ENCODE assay signal across 8 mouse cellular contexts in genomic region chr9:121641235-121641915, GRCm38 (mm10). TPM values are rescaled to one million over a fixed set of nuclear protein-coding genes. Genes with fewer than 3 reads are reported as not detected.
DNase-seq lines count a peak whose midpoint lies in the region; ATAC-seq and TF ChIP-seq lines count a peak whose summit lies in the region.

No protein-coding gene starts in this region.

- WGBS in forebrain, postnatal 0 days: 14% methylated on average over 27 of the region's 27 CpGs
- 12% methylated on average over 27 of the region's 27 CpGs for WGBS in midbrain, embryonic 12.5 days

- DNase-seq in cerebellum, adult 18-20 months: peak; percentile 48 to 54
- peak; percentile 36 for DNase-seq in ES-E14 (ENCODE audit: low read depth, low spot score)
- DNase-seq in forebrain, postnatal 0 days: peak; percentile 26
- DNase-seq in kidney, postnatal 14 days: peak; percentile 14
- DNase-seq in adrenal gland, postnatal 10 days: no peak
- DNase-seq in thymus, postnatal 14 days: no peak

- H3K4me1 ChIP-seq in ES-E14 (ENCODE audit: control insufficient read depth in 2 of 2, insufficient read depth in 2 of 2, low read length in 2 of 2, poor library complexity in 1 of 2): peaks cover 0 to 2% of the 10 kb centered on the region in 2 experiments; a peak in 1 of 4 replicates
- H3K4me1 ChIP-seq in forebrain, postnatal 0 days (ENCODE audit: insufficient read depth): peaks cover 5% of the 10 kb centered on the region
- peaks cover 21% of the 10 kb centered on the region; the same call in 1 of the 2 replicates for H3K4me1 ChIP-seq in midbrain, embryonic 12.5 days

- H3K27ac ChIP-seq in ES-E14 (ENCODE audit: insufficient read depth, low read depth, low read length, poor library complexity, severe bottlenecking): no peak overlapping the region
- no peak overlapping the region for H3K27ac ChIP-seq in forebrain, postnatal 0 days (ENCODE audit: low read depth, low read length)
- H3K27ac ChIP-seq in midbrain, embryonic 12.5 days (replicated peaks): no peak overlapping the region

- in situ Hi-C loops in ES-E14 (cut with MboI; ENCODE audit: low sequenced_read_pairs in 2 of 2, unreplicated experiment in 2 of 2): no loop called here

- peak overlapping the region; percentile 87 for H3K4me2 ChIP-seq in forebrain, postnatal 0 days (ENCODE audit: low read depth)
- H3K4me2 ChIP-seq in midbrain, embryonic 12.5 days (replicated peaks): peak overlapping the region; percentile 75

- no peak overlapping the region for H3K9ac ChIP-seq in ES-E14 (ENCODE audit: insufficient read depth, low read depth, low read length, poor library complexity, severe bottlenecking)
- peak overlapping the region; percentile 53; the same call in 1 of the 2 replicates for H3K9ac ChIP-seq in forebrain, postnatal 0 days
- H3K9ac ChIP-seq in midbrain, embryonic 12.5 days (replicated peaks): peak overlapping the region; percentile 49; the same call in 1 of the 2 replicates

- H3K36me3 ChIP-seq in ES-E14 (ENCODE audit: control insufficient read depth, insufficient read depth, low read length, poor library complexity, severe bottlenecking): no peaks in the 10 kb centered on the region
- H3K36me3 ChIP-seq in forebrain, postnatal 0 days (ENCODE audit: insufficient read depth): no peaks in the 10 kb centered on the region
- H3K36me3 ChIP-seq in midbrain, embryonic 12.5 days: no peaks in the 10 kb centered on the region

- no peaks in the 10 kb centered on the region for H3K9me3 ChIP-seq in ES-E14 (ENCODE audit: control insufficient read depth, insufficient read depth, low read depth, low read length)
- no peaks in the 10 kb centered on the region for H3K9me3 ChIP-seq in forebrain, postnatal 0 days (ENCODE audit: low read length)
- H3K9me3 ChIP-seq in midbrain, embryonic 12.5 days: no peaks in the 10 kb centered on the region

- ATAC-seq in cerebellum, adult (ENCODE audit: insufficient number of reproducible peaks, low FRiP score, low TSS enrichment): no peak
- no peak for ATAC-seq in forebrain, postnatal 0 days
- no peak for ATAC-seq in midbrain, embryonic 12.5 days (ENCODE audit: low FRiP score, low read depth)

- TF ChIP-seq CTCF in forebrain, postnatal 0 days (IDR thresholded peaks at IDR 0.05; ENCODE audit: low read depth): no peak

- peak overlapping the region; percentile 82 to 90; a peak in 2 of 4 replicates for H3K4me3 ChIP-seq in ES-E14 (ENCODE audit: insufficient read depth in 1 of 2, low read depth in 1 of 2, low read length in 2 of 2, poor library complexity in 1 of 2, severe bottlenecking in 1 of 2)
- peak overlapping the region; percentile 53 for H3K4me3 ChIP-seq in forebrain, postnatal 0 days (ENCODE audit: low read depth, low read length)
- peak overlapping the region; percentile 49 for H3K4me3 ChIP-seq in midbrain, embryonic 12.5 days

- peaks cover 14% of the 10 kb centered on the region for H3K27me3 ChIP-seq in forebrain, postnatal 0 days (ENCODE audit: insufficient read depth, low read length)
- peaks cover 78% of the 10 kb centered on the region for H3K27me3 ChIP-seq in midbrain, embryonic 12.5 days

TF ChIP-seq in ES-E14, 5 proteins besides CTCF, POLR2A, EP300 and RAD21:
- TF ChIP-seq ZC3H11A (IDR thresholded peaks at IDR 0.05; ENCODE audit: borderline replicate concordance, low read depth, low read length) (no peak), CHD2 (IDR thresholded peaks at IDR 0.05; ENCODE audit: low read depth, low read length) (no peak), MAFK (IDR thresholded peaks at IDR 0.05; ENCODE audit: insufficient read depth, low read depth, low read length) (no peak), HCFC1 (IDR thresholded peaks at IDR 0.05; ENCODE audit: borderline replicate concordance, insufficient read depth, low read length) (no peak), ZNF384 (IDR thresholded peaks at IDR 0.05; ENCODE audit: low read depth, low read length) (no peak)
TF ChIP-seq in ES-E14: peak in this region for 0.

RNA-seq across cellular contexts. Expression of gene Lyzl4, which starts 0.5 kb away (rescaled TPM):
- 0.58 TPM in 2 replicates for total RNA-seq in ES-E14 (2012; rRNA removed)
- total RNA-seq in forebrain, postnatal 0 days (2014; rRNA removed): 0.46 TPM in 1 of 2 replicates, not detected in the other
- polyA plus RNA-seq in forebrain, postnatal 0 days (2015; fragmentation: Nextera tagmentation; extraction: Ambion mirVana): 0.25 TPM in 1 of 2 replicates, not detected in the other
- polyA plus RNA-seq in midbrain, embryonic 12.5 days (2016; fragmentation: Nextera tagmentation; extraction: Ambion mirVana): not detected in 2 replicates
- under 1 TPM in 1 of 2 experiments, not detected in 1; 0.48 TPM for total RNA-seq in adrenal gland, postnatal 10 days (2021)

RNA-seq across cellular contexts. Expression of gene Vipr1, which starts 1.1 kb away (rescaled TPM):
- total RNA-seq in ES-E14 (2012; rRNA removed): 0.31 and 0.90 TPM in 2 replicates
- 0.48 and 1.5 TPM in 2 replicates for total RNA-seq in forebrain, postnatal 0 days (2014; rRNA removed)
- polyA plus RNA-seq in forebrain, postnatal 0 days (2015; fragmentation: Nextera tagmentation; extraction: Ambion mirVana): 0.34 and 0.89 TPM in 2 replicates
- 0.18 and 0.26 TPM in 2 replicates for polyA plus RNA-seq in midbrain, embryonic 12.5 days (2016; fragmentation: Nextera tagmentation; extraction: Ambion mirVana)
- total RNA-seq in adrenal gland, postnatal 10 days (2021): 1 to 10 TPM; 2.8 to 5.2 TPM

Comparison
In these comparisons a context has a peak if more than half of its experiments do, and no peak if none do; other contexts are left out.
1. DNase-seq: peak in cerebellum, adult 18-20 months (2 of 2), ES-E14 (single experiment), forebrain, postnatal 0 days (single experiment) and kidney, postnatal 14 days (single experiment); none in adrenal gland, postnatal 10 days (single experiment) and thymus, postnatal 14 days (single experiment).
2. Peak in every context shown above with its lines, with median percentiles within 50 percentile points of each other: H3K4me3 ChIP-seq.